Mouse (Mus musculus) megakaryocyte, embryonic 14.5 days (primary cell): ENCODE measurements at regions not wholly inside any gene's neighbourhood (a gene's known extent, or its start where the extent isn't known, plus 50 kb on each side); places are given as distances from the start of the nearest gene placed in this dataset.

Experiments used
- FLI1 ChIP-seq: IDR thresholded peaks from 2 replicates; pipeline ENCODE4 v1.6.1; 2012; ENCODE audit warnings: low read length, inconsistent platforms, mixed read lengths
- GATA1 ChIP-seq: IDR thresholded peaks from 3 replicates; pipeline ENCODE4 v1.6.1; 2012; ENCODE audit warnings: mixed read lengths, low read length, inconsistent platforms, borderline replicate concordance

GRCm38 (mm10) chr2:178979451-178979850, 462.8 kb upstream of the Cdh4 start:
- TF ChIP-seq GATA1 = no peak
- TF ChIP-seq FLI1 = no peak
